Mouse (Mus musculus): ENCODE measurements at regions not wholly inside any gene's neighbourhood (a gene's known extent, or its start where the extent isn't known, plus 50 kb on each side); places are given as distances from the start of the nearest gene placed in this dataset.
A peak's percentile ranks its signal among the peaks of the same experiment; 100 is the strongest.

GRCm38 (mm10) chr14:78438064-78438677 is 98.4 kb downstream of the Akap11 start:
- no peak for DNase-seq (ENCODE audit: low spot score in 2 of 2)

GRCm38 (mm10) chr14:78436586-78436985 is 100.0 kb downstream of the Akap11 start:
- no peak for DNase-seq (ENCODE audit: low spot score in 2 of 2)

GRCm38 (mm10) chr14:78435982-78436381 is 100.6 kb downstream of the Akap11 start:
- no peak for DNase-seq (ENCODE audit: low spot score in 2 of 2)

- DNase-seq (ENCODE audit: low spot score in 2 of 2): no peak
Measured at GRCm38 (mm10) chr14:78435561-78435960, 101.0 kb downstream of the Akap11 start.

GRCm38 (mm10) chr14:78434753-78435152 is 101.9 kb downstream of the Akap11 start:
- DNase-seq (ENCODE audit: low spot score in 2 of 2): no peak

DNA sequence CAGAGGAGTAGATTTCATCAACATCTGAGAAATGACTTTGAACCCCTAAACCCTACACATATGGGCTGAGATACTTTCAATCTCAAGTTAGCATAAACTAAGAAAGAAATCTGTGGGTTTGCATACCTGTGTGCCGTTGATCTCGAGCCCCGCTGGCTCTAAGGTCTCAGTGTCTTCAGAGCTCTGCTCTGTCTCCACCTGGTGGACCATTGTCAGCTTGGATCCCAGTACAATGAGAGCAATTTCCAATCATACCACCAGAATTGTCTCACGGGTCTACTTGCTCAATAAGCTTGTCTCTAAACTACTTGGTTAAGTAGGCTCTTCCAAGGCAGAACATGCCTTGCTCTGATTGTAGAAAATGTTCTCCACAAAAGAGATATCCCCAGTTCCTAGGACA is 102.5 kb downstream of the Akap11 start:
- no peak for DNase-seq (ENCODE audit: low spot score in 2 of 2)

GRCm38 (mm10) chr14:78432471-78432870 is 104.1 kb downstream of the Akap11 start:
- no peak for DNase-seq (ENCODE audit: low spot score in 2 of 2)

GRCm38 (mm10) chr14:78431931-78432330 is 104.7 kb downstream of the Akap11 start:
- DNase-seq (ENCODE audit: low spot score in 2 of 2): no peak

GRCm38 (mm10) chr14:78431406-78431805 is 105.2 kb downstream of the Akap11 start:
- no peak for DNase-seq (ENCODE audit: low spot score in 2 of 2)

DNA sequence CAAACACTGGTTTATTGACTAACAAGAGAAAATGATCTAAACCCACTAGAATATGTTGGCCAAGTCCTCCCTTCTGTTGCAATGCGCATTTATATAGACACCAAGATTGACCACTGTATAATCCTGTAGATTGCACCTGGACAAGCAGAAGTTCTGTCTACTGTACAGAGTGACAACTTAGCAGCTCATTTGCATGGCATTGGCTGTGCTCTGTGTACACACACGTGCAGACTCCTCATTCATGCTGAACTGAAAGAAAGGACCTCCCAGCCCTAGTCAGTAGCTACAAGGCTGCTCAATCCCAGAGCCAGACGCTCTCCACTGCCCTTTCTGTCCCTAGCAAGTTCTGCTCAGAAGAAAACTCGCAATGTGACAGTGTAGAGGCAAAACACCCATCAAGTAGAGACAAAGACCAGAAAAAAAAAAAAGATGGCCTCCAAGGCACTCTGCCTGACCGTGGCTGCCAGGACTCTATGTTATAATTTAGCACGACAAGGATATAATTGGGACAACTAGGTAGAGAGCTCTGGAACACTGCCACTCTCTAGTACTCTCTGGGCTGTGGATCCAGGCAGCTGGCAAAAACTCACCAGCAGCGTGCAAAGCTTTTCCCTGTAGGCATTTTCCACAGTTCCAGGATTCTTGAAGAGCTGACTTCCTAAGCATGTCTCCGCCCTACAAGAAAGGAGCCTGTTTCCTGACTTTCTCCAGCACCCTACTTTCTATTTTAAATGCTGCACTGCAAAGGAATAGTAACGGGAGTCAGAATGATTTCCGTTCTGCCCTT is 108.2 kb downstream of the Akap11 start:
- no peak for DNase-seq (ENCODE audit: low spot score in 2 of 2)

- no peak for DNase-seq (ENCODE audit: low spot score in 2 of 2)
Measured at GRCm38 (mm10) chr14:78427062-78427461, 109.5 kb downstream of the Akap11 start.

DNA sequence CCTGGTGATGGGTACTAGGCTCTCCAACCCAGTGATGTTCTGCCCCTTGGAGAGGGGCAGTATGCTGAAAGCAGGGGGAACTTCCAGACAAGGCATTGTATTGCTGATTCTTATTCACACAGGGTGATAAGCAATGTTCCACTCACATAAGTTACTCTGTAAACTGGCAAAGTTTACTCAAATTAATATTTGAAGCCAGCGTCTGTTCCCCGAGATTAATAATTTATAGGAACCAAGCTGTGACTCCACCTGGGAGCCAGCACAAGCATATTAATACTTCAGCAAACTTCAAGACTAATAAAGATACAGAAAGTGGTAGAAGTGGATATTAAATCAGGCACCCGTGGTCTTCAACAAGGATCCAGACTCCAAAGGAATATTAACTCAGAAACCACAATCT is 114.0 kb downstream of the Akap11 start:
- no peak for DNase-seq (ENCODE audit: low spot score in 2 of 2)

- no peak for DNase-seq (ENCODE audit: low spot score in 2 of 2)
Measured at GRCm38 (mm10) chr14:78420966-78421365, 113.1 kb upstream of the Tnfsf11 start.

DNA sequence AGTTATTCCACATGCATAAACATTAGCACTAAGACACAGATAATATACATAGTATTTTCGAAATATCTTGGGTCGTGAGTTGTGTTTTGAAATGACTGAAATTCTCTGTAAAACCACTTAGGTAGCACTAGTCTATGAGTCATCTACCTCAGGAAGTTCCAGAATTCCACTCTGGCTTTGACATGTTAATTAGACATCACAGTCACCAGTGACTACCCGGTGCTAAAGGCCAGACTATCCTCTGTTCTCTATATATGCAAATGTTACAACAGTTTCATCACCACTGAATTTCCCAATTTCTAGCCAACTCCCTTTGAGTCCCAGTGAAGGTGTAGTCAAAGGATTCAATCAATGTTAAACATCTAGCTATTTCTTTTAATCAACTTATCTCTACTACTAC is 112.3 kb upstream of the Tnfsf11 start:
- DNase-seq (ENCODE audit: low spot score in 2 of 2): no peak

DNA sequence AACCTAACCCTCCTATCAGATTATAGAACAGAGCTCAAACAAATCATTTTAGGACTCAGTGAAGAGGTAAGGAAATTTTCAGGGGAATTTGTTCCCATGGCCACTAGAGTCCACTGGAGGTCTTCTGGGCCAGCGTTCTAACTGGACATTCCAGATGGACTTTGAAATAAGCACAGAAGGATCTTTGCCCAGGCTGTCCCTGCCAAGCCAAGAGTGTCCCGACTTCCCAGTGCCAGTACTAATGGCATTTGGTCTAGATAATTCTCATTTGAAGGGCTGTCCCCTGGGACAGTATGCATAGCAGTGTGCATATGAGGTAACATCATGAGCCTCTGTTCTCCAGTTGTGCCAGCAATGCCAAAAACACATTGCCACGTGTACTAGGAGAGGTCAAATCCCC is 97.7 kb upstream of the Tnfsf11 start:
- no peak for DNase-seq (ENCODE audit: low spot score in 2 of 2)

DNA sequence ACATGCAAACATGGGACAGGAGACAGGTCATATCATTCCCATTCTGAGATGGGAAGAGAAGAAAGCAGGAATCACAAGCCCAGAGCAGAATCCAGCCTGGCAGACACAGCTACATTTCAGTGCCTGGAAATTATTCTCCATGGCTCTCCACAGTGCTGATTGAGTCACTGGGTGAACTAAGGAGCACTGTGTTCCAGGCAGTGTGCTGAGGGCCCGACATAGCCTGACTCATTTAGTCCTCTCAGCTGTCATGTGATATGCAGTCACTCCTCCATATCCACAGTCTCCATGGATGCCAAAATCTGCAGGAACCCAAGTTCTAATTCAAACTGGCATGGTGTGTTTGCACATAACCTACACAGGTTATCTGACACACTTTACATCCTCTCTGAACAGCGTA is 90.1 kb upstream of the Tnfsf11 start:
- DNase-seq (ENCODE audit: low spot score in 2 of 2): no peak

GRCm38 (mm10) chr14:78395631-78396030 is 87.8 kb upstream of the Tnfsf11 start:
- DNase-seq (ENCODE audit: low spot score in 2 of 2): no peak

DNA sequence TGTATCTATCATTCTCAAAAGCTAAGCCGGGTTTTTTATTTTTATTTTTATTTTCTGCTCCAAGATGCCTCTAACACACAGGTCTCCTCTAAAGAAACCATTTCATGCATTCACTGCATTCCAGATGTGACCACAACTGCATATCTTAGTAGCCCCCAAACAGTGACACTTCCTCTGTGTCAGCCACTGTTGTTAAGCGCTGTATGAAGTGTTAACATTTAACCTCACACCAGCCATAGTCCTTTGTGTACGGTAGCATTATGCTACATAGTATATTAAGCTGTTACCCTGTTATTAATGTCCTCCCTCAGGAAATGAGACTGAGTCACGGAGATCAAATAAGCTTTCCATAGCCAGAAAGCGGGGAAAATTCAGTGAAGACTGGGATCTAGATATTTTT is 79.2 kb upstream of the Tnfsf11 start:
- DNase-seq (ENCODE audit: low spot score in 2 of 2): no peak

GRCm38 (mm10) chr14:78384370-78384769 is 76.5 kb upstream of the Tnfsf11 start:
- no peak for DNase-seq (ENCODE audit: low spot score in 2 of 2)

- DNase-seq (ENCODE audit: low spot score in 2 of 2): peak; percentile 8 to 9
Measured at GRCm38 (mm10) chr14:78383256-78383709, 75.4 kb upstream of the Tnfsf11 start.

- no peak for DNase-seq (ENCODE audit: low spot score in 2 of 2)
Measured at GRCm38 (mm10) chr14:78380011-78380410, 72.2 kb upstream of the Tnfsf11 start.

DNA sequence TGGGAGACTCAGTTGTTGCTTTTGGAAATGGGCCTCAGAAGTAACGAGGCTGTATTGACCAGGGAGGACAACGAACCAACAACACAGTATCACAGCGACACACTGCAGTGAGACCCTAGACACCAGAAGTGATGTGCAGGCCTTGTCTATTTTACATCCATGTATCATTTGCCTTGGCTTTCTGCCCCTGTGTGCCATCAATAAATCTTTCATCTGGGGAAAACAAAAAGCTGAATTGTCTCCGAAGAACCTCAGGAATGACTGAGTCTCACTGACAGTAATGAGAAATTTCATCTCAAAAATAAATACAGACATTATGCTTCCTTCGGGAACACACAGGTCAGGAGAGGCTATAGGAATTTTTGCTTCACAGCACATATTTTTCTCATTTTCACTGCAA is 68.7 kb upstream of the Tnfsf11 start:
- DNase-seq (ENCODE audit: low spot score in 2 of 2): no peak

DNA sequence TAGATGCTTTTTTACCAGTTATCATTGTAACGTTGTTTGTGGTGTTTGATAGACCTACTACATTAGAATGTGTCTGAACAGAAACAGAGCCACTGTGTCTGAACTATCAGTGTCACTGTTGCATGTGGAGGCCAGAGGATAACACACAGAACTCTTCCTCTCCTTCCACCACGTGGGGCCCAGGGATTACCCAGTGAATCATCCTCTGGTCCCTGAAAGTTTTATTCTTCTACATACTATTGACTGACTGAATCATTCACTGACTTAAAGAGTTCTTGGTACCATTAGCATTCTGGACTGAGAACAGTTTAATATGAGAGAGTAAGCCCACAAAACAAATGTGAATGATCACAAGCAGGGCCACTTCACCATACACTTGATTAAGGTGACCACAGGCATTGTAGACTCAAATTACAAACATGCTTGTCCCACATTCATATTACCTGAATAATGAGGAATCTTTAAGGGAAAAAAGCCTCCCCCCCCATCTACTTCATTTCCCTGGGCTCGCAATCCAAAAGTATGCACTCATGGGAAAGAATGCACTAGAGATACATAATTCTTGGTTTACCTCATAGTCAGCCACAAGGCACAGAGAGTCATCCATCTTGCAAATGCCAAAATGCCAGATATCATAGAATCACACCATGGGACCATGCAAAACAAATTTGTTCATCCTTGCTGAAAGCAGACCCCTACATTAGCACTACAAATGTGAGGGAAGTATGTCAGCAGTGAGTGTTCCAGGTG is 68.1 kb upstream of the Tnfsf11 start:
- DNase-seq (ENCODE audit: low spot score in 2 of 2): no peak

All from spleen, postnatal 14 days (tissue).